Mouse (Mus musculus) limb, embryonic 14.5 days (tissue): Measurements from ENCODE around the gene Fam24b. TPM values are rescaled to one million over a fixed set of nuclear protein-coding genes. Genes with fewer than 3 reads are reported as not detected.
A peak's percentile ranks its signal among the peaks of the same experiment; 100 is the strongest.

Experiments used
- ATAC-seq: fragments of 200-750 bp; cut with Nextera tagmentation; 2 replicates; pipeline ENCODE4 v1.8.0; 2017; ENCODE audit warnings: low read depth, moderate number of reproducible peaks, moderate TSS enrichment; ENCODE audit not compliant: low FRiP score
- DNase-seq: peaks from one replicate; pipeline ENCODE4 v3.0.0-alpha.2; 2015; ENCODE audit warnings: low spot score
- H3K27ac ChIP-seq: fragments of 300-500 bp; sonication (generic); replicated peaks from 2 replicates; pipeline ENCODE4 v1.5.1; 2014; ENCODE audit warnings: low read depth, mild to moderate bottlenecking, low read length, moderate library complexity, mixed read lengths
- H3K27me3 ChIP-seq: fragments of 300-500 bp; sonication (generic); 2 replicates; pipeline ENCODE4 v1.6.1; 2014; ENCODE audit warnings: low read length, mixed read lengths; ENCODE audit not compliant: control insufficient read depth, insufficient read depth
- H3K36me3 ChIP-seq: fragments of 300-500 bp; sonication (generic); 2 replicates; pipeline ENCODE4 v1.6.1; 2014; ENCODE audit warnings: mild to moderate bottlenecking, low read length, moderate library complexity, mixed read lengths; ENCODE audit not compliant: control insufficient read depth, insufficient read depth
- H3K4me1 ChIP-seq: fragments of 300-500 bp; sonication (generic); 2 replicates; pipeline ENCODE4 v1.6.1; 2014; ENCODE audit warnings: antibody characterized with exemption, low read length, mixed read lengths; ENCODE audit not compliant: control insufficient read depth, insufficient read depth
- H3K4me2 ChIP-seq: fragments of 300-500 bp; sonication (generic); replicated peaks from 2 replicates; pipeline ENCODE4 v1.6.1; 2014; ENCODE audit warnings: low read depth, mild to moderate bottlenecking, low read length, moderate library complexity; ENCODE audit not compliant: severe bottlenecking
- H3K4me3 ChIP-seq: fragments of 300-500 bp; sonication (generic); replicated peaks from 2 replicates; pipeline ENCODE4 v1.5.1; 2014; ENCODE audit warnings: low read length
- H3K9ac ChIP-seq: fragments of 300-500 bp; sonication (generic); 2 replicates; pipeline ENCODE4 v1.6.1; 2014; ENCODE audit warnings: mild to moderate bottlenecking, low read depth, low read length, moderate library complexity; ENCODE audit not compliant: severe bottlenecking
- H3K9me3 ChIP-seq: fragments of 300-500 bp; sonication (generic); 2 replicates; pipeline ENCODE4 v1.6.1; 2016; ENCODE audit warnings: low read length; ENCODE audit not compliant: control insufficient read depth
- POLR2A ChIP-seq: fragments of 200-500 bp; IDR thresholded peaks from 2 replicates; pipeline ENCODE4 v1.8.0; 2012; ENCODE audit warnings: inconsistent platforms, mild to moderate bottlenecking, moderate library complexity, borderline replicate concordance; ENCODE audit not compliant: insufficient read depth, insufficient read length; ENCODE audit errors: extremely low read depth
- WGBS: fragments of 180-500 bp; shearing (Covaris S2); extraction: QIAGEN DNeasy Blood & Tissue Kit; methylation state at CpG from one replicate; pipeline ENCODE4 v1.1.7; 2014; 5-methylcytosine and 5-hydroxymethylcytosine counted together
- polyA plus RNA-seq, 2 experiments: library from polyadenylated mRNA; depleted of rRNA in 1 of 2; stranded (reverse) in 1 of 2; unstranded in 1 of 2; fragments of >200 nt; fragmentation: Nextera tagmentation in 1 of 2; extraction: Ambion mirVana in 1 of 2; gene quantifications; 2 replicates each; pipeline versions ENCODE4 v1.2.1 to v1.2.3; 2012 to 2014

Gene Fam24b
- polyA plus RNA-seq, 2 experiments: 0.78 TPM; not detected in 1

DNA sequence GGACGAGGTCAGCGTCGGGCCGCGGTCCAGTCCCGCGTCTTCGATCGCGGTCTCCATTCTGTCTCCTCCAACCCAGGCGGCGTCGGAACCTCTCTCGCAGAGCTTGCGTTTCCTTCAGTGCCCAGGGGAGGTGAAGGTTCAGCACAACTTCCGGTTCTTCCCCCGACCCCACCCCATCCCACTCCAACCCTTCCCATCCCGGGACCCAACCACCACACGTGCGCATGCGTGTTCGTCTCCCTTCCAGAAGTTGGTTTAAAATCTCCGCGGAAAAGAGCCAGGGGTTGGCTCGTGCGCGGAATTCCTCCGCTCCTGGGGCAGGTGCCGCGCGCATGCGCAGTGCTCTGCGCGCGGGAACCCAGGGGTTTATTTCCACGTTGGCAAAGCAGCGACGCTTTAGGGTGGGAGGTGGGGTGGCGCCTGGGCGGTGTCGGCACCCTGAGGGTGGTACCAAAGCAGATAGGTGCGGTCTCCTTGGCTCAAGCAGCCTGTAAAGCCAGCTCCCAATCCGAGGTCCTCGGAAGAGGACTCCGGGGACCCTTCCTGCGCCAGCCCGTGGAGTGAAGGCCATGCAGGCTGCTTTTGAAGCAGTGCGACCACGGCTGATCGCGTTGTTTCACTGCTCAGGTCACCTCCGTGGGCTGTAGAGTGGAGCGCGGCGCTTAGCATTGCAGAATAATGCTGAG lies 33.4 kb upstream of the Fam24b start, which contains the start of gene 2310057M21Rik:
Gene 2310057M21Rik (minus strand): TSS at position 145 of the 686 bp plus-strand sequence.
- ATAC-seq: peak; percentile 98

DNA sequence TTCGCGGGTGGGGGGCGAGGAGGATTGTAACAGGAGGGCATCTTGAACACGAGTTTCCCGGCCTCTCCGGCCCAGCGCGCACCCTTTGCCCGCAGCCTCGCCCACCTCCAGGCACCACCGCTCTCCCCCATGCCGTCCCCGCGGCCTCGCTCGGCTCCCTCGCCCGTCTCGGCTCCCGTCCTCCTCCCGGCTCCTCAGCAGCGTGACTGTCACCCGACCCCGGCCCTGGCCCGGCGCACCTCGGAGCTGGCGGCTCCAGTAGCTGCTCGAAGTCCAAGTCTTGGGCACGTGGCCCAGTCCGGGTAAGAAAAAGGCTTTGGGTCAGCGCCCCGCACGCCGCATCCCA lies 32.9 kb upstream of the Fam24b start:
- ATAC-seq: peak; percentile 76
- H3K4me3 ChIP-seq: peak overlapping the region; percentile 97
- H3K36me3 ChIP-seq: peaks cover 27% of the 10 kb centered on the region
- peak overlapping the region; percentile 89 for H3K9ac ChIP-seq
- no peak for DNase-seq
- no peaks in the 10 kb centered on the region for H3K9me3 ChIP-seq
- 1% methylated on average over 31 of the region's 35 CpGs for WGBS
- H3K27me3 ChIP-seq: no peaks in the 10 kb centered on the region
- H3K27ac ChIP-seq: peak overlapping the region; percentile 83
- TF ChIP-seq POLR2A: no peak
- H3K4me2 ChIP-seq: peak overlapping the region; percentile 72
- peaks cover 7% of the 10 kb centered on the region for H3K4me1 ChIP-seq

More for the DNA sequence above, 33.4 kb upstream of the Fam24b start, which contains the start of gene 2310057M21Rik:
- peak; percentile 99 for DNase-seq
- H3K27me3 ChIP-seq: no peaks in the 10 kb centered on the region
- peaks cover 22% of the 10 kb centered on the region for H3K36me3 ChIP-seq
- peak; percentile 60; the same call in 1 of the 2 replicates for TF ChIP-seq POLR2A
- H3K27ac ChIP-seq: peak within 1 kb of the TSS; percentile 83
- H3K4me3 ChIP-seq: peak within 1 kb of the TSS; percentile 97
- peak within 1 kb of the TSS; percentile 72 for H3K4me2 ChIP-seq
- peak within 1 kb of the TSS; percentile 89 for H3K9ac ChIP-seq
- H3K9me3 ChIP-seq: no peaks in the 10 kb centered on the region
- under 1% methylated on average over 55 of the region's 55 CpGs for WGBS
- H3K4me1 ChIP-seq: peaks cover 7% of the 10 kb centered on the region

GRCm38 (mm10) chr7:131356105-131356504 lies 26.8 kb upstream of the Fam24b start:
- no peak overlapping the region for H3K9ac ChIP-seq
- TF ChIP-seq POLR2A: no peak
- peaks cover 76% of the 10 kb centered on the region for H3K36me3 ChIP-seq
- no peak overlapping the region for H3K4me3 ChIP-seq
- H3K4me2 ChIP-seq: no peak overlapping the region
- no peaks in the 10 kb centered on the region for H3K9me3 ChIP-seq
- ATAC-seq (no peak), DNase-seq (no peak)
- no peaks in the 10 kb centered on the region for H3K27me3 ChIP-seq
- no peaks in the 10 kb centered on the region; the same call in 1 of the 2 replicates for H3K4me1 ChIP-seq
- H3K27ac ChIP-seq: no peak overlapping the region
- WGBS: 96% methylated on average over 13 of the region's 13 CpGs

- WGBS: 72% methylated on average over 7 of the region's 7 CpGs
- DNase-seq: no peak
- Histone ChIP-seq H3K27me3 (no peaks in the 10 kb centered on the region), H3K9me3 (no peaks in the 10 kb centered on the region), H3K4me3 (no peak overlapping the region), H3K4me1 (no peaks in the 10 kb centered on the region), H3K9ac (no peak overlapping the region), H3K36me3 (peaks cover 71% of the 10 kb centered on the region), H3K27ac (no peak overlapping the region), H3K4me2 (no peak overlapping the region)
- ATAC-seq: no peak
- no peak for TF ChIP-seq POLR2A
Observed at GRCm38 (mm10) chr7:131345856-131346541, 16.7 kb upstream of the Fam24b start.

GRCm38 (mm10) chr7:131337502-131338068 lies 8.3 kb upstream of the Fam24b start:
- Histone ChIP-seq H3K4me1 (no peaks in the 10 kb centered on the region), H3K9ac (no peak overlapping the region), H3K27ac (no peak overlapping the region), H3K27me3 (no peaks in the 10 kb centered on the region), H3K9me3 (no peaks in the 10 kb centered on the region), H3K4me2 (no peak overlapping the region), H3K36me3 (peaks cover 18% of the 10 kb centered on the region), H3K4me3 (no peak overlapping the region)
- ATAC-seq (no peak), DNase-seq (no peak)
- TF ChIP-seq POLR2A: no peak
- 61% methylated on average over 8 of the region's 8 CpGs for WGBS
